Mouse (Mus musculus) cerebellum, adult 2 months (tissue): ENCODE data around the gene Atp11a.

Experiments used
- CTCF ChIP-seq: fragments of 200-500 bp; IDR thresholded peaks from 2 replicates; pipeline ENCODE4 v1.5.1; 2011; ENCODE audit warnings: low read depth, mild to moderate bottlenecking, control low read depth, low read length, moderate library complexity, borderline replicate concordance; ENCODE audit not compliant: insufficient read depth
- POLR2A ChIP-seq: fragments of 200-500 bp; IDR thresholded peaks from 2 replicates; pipeline ENCODE4 v1.6.1; 2011; ENCODE audit warnings: low read length, control low read depth, borderline replicate concordance; ENCODE audit not compliant: insufficient read depth

DNA sequence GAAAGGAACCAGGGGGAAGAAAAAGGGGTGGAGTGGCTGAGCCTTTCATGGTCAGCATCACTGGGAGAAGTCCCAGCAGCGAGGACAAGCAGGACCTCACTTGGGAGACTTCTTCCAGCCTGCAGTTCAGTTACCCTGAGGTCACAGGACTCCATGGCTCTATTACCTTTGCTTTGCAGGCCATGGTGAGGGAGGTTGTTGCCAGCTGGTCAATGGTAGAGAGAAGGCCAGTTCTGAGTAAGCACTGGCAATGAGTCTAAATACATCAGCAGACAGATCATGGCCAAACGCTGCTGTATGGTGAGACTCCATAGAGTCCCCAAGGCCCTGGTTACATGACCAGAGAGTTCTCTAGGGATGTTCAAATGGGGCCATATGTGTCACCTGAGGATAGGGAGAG lies 15.5 kb downstream of the Atp11a start:
- TF ChIP-seq CTCF (no peak), POLR2A (no peak)
